Mouse (Mus musculus) kidney, postnatal 25 days (tissue): ENCODE data around the gene Mpv17l2.

Experiments used
- DNase-seq, 2 experiments: peaks; one replicate each; pipeline ENCODE4 v3.0.0; 2021; ENCODE audit warnings: mixed read lengths in 2 of 2

Gene Mpv17l2

DNA sequence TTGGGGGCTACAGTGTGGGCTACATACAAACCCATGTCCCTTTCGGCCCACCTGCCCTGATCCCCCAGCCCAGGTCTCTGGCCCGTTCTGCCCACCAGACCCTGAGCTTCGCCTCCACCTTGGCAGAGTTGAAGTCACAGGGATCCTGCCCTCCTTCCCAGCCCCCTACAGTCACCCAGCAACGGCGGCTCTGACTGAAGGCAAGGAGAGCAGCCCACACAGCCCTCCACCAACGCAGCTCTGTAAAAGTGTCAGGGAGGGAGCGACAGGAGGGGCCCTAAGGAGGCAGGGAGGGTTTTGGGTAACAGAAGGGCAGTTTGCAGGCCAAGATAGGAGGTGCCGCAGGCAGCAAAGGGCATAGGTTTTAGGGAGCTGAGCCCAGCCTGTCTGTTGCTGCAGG is 30.1 kb upstream of the Mpv17l2 start:
- DNase-seq: no peak

DNA sequence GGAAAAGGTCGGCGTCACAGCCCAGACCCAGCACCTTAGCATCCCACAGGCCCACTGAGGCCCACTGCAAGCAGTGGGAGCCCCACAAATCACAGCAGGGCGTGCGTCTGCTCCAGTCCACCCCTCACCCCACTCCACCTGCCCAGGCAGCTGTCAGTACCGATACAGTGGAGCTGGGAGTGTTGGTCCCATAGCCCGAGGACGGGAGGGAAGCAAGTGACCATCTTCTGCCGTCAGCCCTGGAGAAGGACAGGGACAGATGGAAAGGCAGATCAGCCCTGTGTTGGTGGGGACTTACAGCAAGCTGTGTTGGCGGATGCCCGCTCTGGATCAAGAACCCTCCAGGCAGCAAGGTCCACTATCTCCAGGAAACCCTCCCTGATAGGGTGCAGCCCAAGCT is 28.3 kb upstream of the Mpv17l2 start:
- no peak for DNase-seq

DNA sequence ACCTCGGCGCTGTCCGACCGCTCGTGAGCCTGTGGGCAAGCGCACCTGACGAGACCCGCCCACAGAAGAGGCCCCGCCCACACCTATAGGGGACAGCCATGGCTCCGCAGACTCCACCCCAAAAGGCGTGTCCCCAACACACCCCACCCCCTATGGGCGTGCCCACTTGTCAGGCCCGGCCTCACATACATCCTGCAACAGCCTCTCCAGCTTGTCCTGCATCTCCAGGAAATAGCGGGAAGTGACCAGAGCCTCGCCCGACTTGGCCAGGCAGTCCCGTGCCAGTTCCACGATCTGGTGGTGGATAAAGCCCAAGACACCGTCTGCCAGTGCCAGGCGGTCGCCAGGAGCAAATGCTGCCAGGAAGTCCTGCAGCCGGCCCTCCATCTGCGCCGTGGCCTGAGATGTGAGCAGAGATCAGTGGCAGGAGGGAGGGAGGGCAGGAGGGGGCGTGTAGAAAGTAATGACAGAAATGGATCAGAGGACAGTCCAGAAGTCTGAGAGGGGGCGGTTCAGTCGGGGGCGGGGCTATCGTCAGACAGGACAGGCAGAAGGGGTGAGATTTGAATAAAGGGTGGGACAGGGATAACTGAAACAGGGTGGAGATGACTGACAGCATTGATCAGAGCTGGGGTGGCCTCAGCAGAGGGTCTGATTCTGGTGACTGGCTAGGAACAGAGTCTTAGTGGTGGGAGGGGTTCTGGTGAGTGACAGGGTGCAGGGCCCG is 27.4 kb upstream of the Mpv17l2 start:
- DNase-seq: peak; percentile 54 to 71

DNA sequence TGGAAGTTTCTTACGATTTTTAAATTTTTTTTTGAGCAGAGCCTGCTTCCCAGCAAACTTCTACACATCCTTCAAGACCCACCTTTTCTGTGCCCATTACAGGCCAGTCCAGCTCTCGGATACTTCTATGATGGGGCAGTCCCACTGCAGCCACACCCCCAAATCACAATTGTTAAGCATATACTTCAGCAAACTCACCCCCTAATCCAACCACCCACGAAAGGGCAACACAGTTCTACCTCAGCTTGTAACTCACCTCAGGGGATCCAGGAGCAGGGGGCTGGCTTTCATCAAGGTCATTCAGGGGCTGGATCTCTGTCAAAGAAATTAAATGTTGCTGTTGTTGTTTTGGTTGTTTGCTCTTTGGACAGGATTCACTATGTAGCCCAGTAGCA is 26.3 kb upstream of the Mpv17l2 start:
- DNase-seq: no peak

DNA sequence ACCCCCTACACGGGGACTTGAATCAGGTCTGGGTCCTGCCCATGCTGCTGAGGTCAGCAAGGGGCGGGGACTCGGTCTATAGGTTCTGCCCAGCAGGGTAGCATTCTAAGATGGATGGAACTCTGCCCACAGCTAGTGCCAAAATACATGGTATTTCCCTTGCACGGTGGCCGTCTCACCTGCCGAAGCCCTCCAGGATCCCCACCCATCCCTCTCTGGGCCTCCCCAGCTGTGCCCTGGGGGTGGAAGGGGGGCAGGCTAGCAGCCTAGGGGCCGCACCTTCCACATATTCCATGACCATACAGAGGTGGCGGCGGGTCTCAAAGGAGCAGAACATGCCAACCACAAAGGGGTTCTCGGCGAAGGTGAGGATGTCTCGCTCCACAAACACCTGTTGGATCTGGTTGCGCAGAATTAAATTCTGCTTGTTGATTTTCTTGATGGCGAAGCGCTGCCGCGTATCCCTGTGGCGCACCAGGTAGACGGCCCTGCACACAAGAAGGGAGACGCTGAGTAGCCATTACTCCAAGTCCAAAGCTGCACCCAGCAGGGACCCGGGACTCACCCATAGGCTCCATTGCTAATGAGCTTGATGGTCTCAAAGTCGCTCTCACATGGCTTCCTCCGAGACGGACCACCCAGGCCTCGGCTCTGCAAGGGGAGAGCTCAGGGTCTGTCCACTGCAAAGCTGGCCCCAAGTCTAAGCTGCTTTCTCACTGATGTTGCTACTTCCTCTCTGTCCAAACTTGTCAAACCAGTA is 25.7 kb upstream of the Mpv17l2 start:
- DNase-seq: no peak

DNA sequence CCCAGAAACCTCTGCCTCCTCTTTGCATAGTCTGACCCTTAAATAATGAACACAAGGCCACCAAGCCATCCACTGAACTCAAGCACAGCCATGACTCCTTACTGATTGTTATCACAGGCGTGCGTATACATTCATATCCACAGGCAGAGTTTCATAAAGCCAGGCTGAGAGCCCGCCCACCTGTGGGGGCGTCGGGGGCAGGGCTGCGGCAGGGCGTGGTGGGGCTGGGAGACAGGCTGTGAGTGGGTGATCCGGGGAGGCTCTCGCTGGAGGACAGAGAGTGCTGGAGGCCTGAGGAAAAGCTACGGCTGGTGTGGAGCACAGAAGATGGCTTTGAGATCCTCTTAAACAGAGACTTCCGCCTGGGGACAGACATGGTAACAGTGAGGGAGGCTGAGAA is 19.3 kb upstream of the Mpv17l2 start:
- no peak for DNase-seq

DNA sequence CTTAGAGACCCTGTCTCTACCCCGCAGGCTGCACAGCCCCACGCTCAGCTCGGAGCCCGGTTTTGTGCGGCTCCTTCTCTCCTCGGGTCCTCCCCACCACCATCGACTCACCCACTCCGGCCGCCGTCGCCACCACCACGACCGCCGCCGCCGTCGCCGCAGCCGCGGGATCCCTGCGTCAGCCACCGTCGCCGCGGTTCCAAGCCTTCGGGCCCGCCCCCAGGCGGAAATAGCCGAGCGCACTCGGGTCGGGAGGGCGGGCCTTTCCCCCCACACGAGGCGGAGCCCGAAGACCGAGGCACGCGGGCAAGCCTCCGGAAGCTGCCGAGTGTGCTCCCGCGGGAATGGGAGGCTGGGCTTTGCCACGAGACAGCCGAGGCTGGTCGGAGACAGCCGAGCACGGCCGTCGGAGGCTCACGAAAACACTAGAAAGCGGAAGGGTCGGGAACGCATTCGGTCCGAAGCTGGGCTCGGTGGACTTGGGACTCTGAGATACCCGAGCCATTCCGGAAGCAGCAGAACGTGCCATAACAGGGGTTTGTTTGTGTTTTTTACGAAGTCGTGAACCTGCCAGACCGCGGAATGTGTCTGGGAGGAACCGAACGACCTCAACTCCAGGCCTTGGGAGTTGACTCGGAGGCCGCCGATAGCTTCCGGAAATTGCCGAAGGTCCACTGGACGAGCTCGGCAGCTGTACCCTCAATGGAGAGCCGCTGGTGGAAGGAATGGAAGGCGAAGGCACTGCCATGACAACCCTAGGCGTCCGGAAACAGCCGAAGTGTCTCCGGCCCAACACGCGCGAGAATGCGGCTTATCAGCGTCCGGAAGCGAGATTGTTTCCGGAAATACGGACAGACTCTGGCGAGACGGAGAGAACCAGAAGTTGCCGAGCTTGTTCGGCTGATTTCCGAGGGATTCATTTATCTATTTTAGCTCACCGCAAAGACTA is 16.0 kb upstream of the Mpv17l2 start, which contains the start of gene Pik3r2:
Pik3r2 (minus strand) TSS at position 218 of the 949 bp plus-strand sequence.
- peak; percentile 98 to 99 for DNase-seq

DNA sequence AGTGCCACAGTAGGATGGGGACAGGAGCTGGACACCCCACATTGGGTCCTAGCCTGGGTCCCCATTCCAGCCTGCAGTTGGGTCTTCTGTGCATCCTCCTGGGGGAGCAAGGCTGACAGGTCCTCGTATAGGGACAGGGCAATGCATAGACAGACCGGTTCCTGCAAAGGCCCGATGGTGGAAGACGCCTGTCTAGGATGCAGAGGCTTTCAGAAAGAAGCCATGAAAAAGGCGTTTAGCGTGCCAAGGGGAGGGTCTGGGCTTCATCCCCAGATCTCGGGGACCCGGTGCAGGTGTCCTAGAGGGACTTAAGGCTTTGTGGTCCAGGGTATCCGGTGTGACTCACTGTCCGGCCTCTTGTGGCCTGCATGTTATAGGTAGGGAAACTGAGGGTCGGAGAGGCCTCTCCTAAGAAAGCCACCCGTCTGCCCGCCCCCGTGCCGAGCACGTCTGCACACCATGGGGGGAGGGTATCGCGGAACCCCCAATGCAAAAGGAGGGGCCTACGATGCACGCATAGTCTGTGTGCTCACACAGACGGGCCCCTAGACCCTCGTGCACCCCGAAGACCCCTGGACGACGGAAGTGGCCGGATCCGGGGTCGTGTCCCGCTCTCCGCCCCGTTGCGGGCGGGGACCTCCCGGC is 15.2 kb upstream of the Mpv17l2 start:
- no peak for DNase-seq

DNA sequence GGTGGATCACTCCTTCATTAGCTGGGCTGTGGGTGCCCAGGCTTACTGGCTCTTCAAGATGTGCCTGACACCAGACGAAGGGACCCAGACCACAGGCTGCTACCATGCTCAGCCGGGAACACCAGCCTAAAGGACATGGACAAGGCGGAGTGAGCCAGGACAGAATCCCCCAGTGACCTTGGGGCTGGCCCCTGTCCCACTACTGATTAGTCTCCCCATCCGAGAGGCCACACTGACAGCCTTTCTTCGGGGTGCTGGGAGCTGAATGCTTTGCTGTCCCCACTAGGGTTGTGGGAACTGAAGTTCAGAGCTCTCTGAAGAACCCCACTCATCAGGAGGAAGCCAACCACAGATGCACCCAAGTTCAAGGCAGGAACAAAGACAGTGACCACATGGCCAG is 14.5 kb upstream of the Mpv17l2 start:
- DNase-seq: no peak

DNA sequence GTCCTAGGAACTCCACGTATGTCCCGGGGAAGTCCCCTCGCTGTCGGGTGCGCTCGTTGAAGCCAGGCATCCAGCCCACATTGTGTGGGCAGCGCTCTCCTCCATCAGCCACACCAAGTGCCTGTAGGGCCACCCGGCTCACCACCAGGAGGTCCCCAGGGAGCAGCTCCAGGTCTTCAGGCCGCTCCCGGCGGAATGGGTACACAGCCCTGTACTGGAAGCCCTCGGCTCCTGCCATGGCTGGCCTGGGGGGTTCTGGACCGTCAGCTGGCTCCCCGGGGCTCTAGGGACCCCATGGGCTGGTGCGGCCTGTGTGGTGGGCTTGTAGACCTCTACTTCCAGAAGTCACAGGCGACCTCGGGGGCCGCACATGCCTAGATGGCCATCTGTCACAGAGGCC is 14.0 kb upstream of the Mpv17l2 start:
- no peak for DNase-seq

DNA sequence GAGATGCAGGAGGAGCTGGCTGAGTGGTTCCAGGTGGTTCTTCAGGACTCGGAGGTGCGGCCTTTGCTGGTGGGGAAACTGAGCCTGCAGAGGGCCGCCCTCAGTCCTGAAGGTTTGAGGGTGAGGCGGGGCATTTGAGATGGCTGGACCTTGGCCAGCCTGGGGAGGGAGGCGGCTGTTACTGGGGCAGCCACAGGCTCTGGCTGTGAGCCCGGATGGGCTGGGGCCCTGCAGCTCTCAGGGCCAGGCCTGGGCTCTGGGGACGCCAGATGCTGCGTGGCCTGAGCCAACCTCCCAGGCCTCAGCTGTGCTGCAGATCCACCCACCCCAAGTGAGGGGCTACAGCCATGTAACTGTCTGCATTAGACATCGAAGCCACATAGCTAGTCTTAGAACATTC is 13.1 kb upstream of the Mpv17l2 start:
- DNase-seq: peak; percentile 86 to 94

DNA sequence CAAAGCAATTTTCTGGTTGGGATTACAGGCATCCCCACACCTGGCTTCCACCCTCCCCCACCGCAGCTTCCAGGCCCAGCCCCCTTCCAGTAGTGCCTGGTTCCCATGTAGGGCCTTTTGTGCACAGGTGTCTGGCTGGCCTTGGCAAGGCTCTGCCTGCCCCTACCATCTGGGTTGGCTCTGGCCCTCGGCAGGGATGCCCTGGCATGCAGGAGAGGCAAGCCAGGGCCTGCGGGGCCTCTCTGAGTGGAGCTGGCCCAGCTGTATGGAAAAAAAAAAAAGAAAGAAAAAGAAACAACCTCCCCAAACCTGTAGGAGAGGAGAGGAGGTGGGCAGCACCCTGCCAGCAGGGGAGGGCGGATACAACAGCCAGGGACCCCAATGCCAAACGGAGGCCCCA is 12.7 kb upstream of the Mpv17l2 start:
- no peak for DNase-seq

DNA sequence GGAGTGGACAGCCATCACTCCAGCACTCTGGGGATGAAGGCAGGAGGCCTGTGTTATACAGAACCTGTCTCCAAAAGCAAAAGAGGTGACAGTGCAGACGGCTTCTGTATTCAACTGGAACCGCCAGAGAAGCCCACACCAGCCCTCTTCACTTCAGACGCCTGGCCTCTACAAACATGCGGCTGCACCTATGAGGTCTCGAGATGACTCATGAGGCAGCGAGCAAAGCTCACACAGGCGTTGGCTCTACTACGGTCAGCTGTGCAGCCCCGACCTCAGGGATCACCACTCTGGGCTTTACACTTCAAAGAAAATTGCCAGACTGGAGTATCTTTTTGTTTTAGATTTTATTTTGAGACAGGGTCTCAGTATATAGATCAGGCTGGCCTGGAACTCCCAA is 12.1 kb upstream of the Mpv17l2 start:
- DNase-seq: no peak

DNA sequence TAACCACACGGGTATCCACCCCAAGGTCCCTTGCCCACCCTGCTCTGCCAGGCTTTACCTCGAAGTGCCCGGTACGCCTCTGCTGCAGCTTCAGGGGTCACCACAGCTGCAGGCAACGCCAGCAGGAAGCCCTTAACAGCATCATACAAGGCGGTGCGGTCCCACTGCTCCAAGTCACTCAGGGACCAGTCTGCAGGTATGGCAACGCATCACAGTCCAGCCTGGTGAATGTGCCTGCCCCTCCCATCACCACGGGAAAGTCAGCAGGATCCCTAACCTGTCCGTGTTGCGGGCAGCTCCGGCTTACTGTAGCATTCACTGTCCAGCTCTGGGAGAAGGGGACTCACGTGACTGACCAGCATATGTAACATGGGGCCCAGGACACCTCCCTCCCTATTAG is 11.3 kb upstream of the Mpv17l2 start:
- DNase-seq: no peak

DNA sequence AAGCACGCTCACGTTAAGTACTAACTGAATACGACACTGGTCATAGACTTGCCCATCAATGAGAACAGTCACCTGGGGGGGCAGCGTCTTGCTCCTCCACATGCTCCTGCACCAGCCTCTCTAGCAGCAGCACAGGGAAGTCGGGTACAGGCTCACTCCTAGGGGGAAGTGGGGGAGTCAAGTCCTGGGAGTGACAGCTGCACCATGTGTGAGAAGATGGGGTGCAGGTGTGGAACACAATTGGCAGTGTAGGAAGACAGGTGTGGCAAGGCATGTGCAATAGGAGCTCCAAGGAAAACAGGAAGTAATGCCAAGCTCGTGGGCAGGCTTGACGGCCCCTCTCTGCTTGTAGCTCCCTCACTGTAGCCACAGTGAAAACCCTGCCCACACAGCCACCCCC is 10.5 kb upstream of the Mpv17l2 start:
- no peak for DNase-seq

DNA sequence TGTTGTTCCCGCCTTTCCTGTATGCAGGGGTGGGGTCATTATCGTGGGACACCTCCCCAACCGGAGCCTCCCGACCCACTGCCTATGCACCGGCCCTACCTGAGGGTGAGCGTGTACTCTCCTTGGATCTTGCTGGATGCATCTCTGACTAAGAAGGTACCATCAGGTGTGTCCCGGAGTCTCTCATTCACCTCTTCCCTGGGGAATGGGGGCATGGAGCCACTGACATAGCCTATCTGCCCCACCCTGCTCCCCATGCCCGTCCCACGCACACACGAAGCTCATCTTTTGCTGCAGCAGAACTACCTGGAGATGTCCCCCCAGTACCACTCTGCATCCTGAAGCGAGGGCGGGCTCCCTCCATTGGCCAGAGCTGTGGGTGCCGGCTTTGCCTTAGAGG is 10.0 kb upstream of the Mpv17l2 start:
- no peak for DNase-seq

DNA sequence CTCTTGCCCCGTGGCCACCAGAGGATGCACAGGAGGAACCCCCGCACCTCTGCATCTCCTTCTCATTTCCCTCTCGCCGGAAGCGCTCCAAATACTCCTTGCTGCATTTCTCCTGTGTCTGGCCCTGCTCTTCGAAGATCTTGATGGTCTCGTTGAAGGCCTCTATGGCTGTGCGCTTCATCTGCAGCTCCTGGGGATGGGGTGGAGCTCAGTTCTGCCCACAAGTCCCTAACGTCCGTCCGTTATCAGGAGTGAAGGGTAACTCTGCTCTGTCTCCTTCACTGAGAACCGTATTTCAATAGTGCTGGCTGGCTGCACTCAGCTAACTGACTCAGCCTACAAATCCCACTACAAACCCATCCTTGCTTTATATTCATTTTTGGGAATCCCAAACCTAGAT is 9.1 kb upstream of the Mpv17l2 start:
- no peak for DNase-seq

DNA sequence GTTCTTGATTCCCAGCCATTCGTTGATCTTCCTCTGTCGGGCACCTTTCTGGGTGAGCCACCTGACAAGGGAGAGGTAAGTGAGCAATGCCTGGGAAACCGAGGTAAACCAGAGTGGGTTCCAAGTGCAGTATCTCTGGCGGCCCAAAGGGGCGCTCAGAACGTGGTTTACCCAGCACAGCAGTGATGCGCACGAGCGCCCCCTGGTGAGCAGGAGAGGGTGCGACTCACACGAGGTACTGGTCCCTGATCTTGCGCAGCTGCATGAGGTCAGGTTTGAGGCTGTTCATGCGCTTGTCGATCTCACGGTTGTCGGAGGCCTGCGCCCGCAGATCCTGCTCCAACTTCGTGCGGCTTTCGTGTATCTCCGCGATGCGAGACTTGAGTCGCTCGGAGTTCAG is 8.6 kb upstream of the Mpv17l2 start:
- peak; percentile 96 to 98 for DNase-seq

DNA sequence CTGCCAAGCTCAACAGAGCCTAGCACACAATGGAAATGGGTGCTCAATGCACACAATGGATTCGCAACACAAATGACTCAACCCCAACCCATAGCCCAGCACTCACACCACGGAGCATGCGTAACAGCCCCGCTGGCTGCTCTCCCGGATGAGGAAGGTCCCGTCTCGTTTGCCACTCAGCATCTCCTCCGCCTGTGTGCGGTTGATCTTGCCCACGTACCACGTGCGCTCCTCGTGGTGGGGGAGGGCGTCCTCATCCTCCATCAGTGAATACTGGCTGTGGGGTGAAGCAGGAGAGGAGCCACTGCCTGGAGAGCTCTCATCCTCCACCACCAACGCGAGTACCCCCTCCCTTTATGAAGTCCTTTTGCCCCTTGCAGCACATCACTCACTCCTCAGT is 8.2 kb upstream of the Mpv17l2 start:
- no peak for DNase-seq

DNA sequence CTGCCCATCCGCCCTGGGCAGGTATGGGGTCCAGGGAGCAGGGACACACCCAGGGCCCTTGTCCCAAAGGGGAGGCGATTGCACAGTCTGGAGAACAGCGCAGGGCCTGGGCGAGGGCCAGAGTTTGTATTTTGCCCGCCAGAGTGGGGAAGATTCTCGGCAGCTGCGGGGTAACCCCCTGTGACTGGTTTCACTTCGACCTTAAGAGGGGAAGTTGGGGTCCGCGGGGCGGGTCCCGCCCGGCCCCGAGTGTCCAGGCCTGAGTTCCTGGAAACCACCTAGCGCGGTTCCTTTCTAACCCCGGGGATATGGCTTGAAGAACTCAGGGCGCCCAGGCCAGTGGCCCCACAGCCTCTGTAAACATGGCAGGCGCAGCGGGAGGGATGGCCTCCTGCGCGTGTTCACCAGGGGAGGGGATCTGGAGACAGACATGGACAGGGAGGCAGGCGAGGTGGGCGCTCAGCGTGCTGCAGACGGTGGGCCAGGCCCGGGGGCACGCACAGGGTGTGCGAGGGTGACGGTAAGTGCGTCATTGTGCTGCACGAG is 7.6 kb upstream of the Mpv17l2 start:
- DNase-seq: no peak

DNA sequence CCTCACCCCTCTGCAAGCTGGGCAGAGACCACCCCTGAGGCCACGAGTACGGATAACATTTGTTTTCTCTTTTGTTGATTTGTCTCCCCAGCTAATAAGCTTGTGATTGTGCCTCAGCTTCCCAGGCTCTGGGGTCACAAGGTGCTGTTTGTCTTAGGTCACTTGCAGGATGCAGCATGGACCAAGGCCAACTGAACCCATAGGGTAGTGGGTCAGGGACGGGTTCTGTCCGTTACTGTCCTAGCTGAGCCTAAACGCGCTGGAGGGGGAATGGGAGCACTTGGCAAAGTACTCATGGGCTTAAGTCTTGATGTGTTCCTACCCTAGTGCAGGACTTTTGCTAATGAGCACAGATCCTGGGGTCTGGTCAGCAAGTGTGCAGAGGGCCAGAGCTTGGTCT is 6.8 kb upstream of the Mpv17l2 start:
- no peak for DNase-seq
